Mouse (Mus musculus) heart, postnatal 14 days (tissue): ENCODE measurements around the gene Gm20605. TPM values are rescaled to one million over a fixed set of nuclear protein-coding genes. Genes with fewer than 3 reads are reported as not detected.
"Not testable (repeated sequence)": the region's sequence is repeated elsewhere in the genome, so short reads cannot be mapped to it uniquely, and the experiment has no call there.

Experiments used
- DNase-seq, 2 experiments: peaks; one replicate each; pipeline ENCODE4 v3.0.0; 2021 to 2022
- intact Hi-C: fragments of 180-260 bp; cut with DNase I; formaldehyde crosslinking; loops from one replicate; pipeline ENCODE4 v1.15.1; 2025
- total RNA-seq, 2 experiments: library from RNA; stranded (reverse); gene quantifications; 2 replicates each; pipeline ENCODE4 v1.2.3; 2021

The Gm20605 gene
- total RNA-seq, 2 experiments from 2014 or later: 6.6 to 8.5 TPM

GRCm38 (mm10) chr5:137610548-137611244 lies 18.3 kb upstream of the Gm20605 start:
- intact Hi-C loops: no loop called here
- peak; percentile 80 to 85 for DNase-seq

GRCm38 (mm10) chr5:137611245-137611602 lies 17.8 kb upstream of the Gm20605 start:
- intact Hi-C loops: no loop called here
- peak; percentile 77 to 81 for DNase-seq

- DNase-seq: no peak
- intact Hi-C loops: no loop called here
These were observed 15.9 kb upstream of the Gm20605 start for GRCm38 (mm10) chr5:137613076-137613475.

- no peak for DNase-seq
- intact Hi-C loops: no loop called here
These were observed 15.4 kb upstream of the Gm20605 start, which contains the start of gene Pcolce for GRCm38 (mm10) chr5:137613550-137613949. TSS of gene Pcolce (minus strand) at chr5:137613784.

GRCm38 (mm10) chr5:137614921-137615320 lies 14.1 kb upstream of the Gm20605 start:
- DNase-seq, intact Hi-C loops: not testable (repeated sequence)

GRCm38 (mm10) chr5:137615347-137615746 lies 13.6 kb upstream of the Gm20605 start:
- intact Hi-C loops: no loop called here
- DNase-seq: no peak

GRCm38 (mm10) chr5:137623937-137624530 lies 4.9 kb upstream of the Gm20605 start:
- DNase-seq: no peak
- intact Hi-C loops: no loop called here

GRCm38 (mm10) chr5:137627991-137628390 lies 984 bp upstream of the Gm20605 start:
- intact Hi-C loops: loop anchor here (2.0 kb wide), 1 partner anchor 25 kb away; no protein-coding TSS in a partner anchor
- DNase-seq: peak in 1 of 2 experiments; percentile 45

- no peak for DNase-seq
- intact Hi-C loops: loop anchor here (2.0 kb wide), 1 partner anchor 27 kb away; no protein-coding TSS in a partner anchor
These were observed 339 bp downstream of the Gm20605 start for GRCm38 (mm10) chr5:137629306-137629721.

- no peak for DNase-seq
These were observed 1.1 kb downstream of the Gm20605 start for GRCm38 (mm10) chr5:137629906-137630545.

GRCm38 (mm10) chr5:137630602-137631001 lies 1.6 kb downstream of the Gm20605 start:
- peak; percentile 44 to 48 for DNase-seq
- intact Hi-C loops: loop anchor here (5.0 kb wide), 2 partner anchors 98 to 113 kb away; partner anchors contain the start of genes Epo, Gigyf1 and Gnb2

More at GRCm38 (mm10) chr5:137629906-137630545, 1.1 kb downstream of the Gm20605 start:
- intact Hi-C loops: loop anchor here (2.0 to 5.0 kb wide), 3 partner anchors 27 to 113 kb away; partner anchors contain the start of genes Epo, Gigyf1 and Gnb2

- DNase-seq: peak in 1 of 2 experiments; percentile 44
- intact Hi-C loops: loop anchor here (5.0 kb wide), 2 partner anchors 99 to 114 kb away; partner anchors contain the start of genes Epo, Gigyf1 and Gnb2
These were observed 2.2 kb downstream of the Gm20605 start for GRCm38 (mm10) chr5:137631171-137631570.

- intact Hi-C loops: loop anchor here (5.0 kb wide), 2 partner anchors 99 to 114 kb away; partner anchors contain the start of genes Epo, Gigyf1 and Gnb2
These were observed 2.6 kb downstream of the Gm20605 start for GRCm38 (mm10) chr5:137631591-137631990.

GRCm38 (mm10) chr5:137633397-137634084 lies 4.6 kb downstream of the Gm20605 start:
- DNase-seq: no peak
- intact Hi-C loops: loop anchor here (5.0 kb wide), 2 partner anchors 101 to 116 kb away; partner anchors contain the start of genes Epo, Gigyf1 and Gnb2

More at GRCm38 (mm10) chr5:137631591-137631990, 2.6 kb downstream of the Gm20605 start:
- no peak for DNase-seq

GRCm38 (mm10) chr5:137639472-137639871 lies 10.5 kb downstream of the Gm20605 start:
- no peak for DNase-seq
- intact Hi-C loops: no loop called here

GRCm38 (mm10) chr5:137641054-137641453 lies 12.1 kb downstream of the Gm20605 start, which contains the start of gene Sap25:
TSS of gene Sap25 (plus strand) at chr5:137641334.
- peak in 1 of 2 experiments; percentile 51 for DNase-seq
- intact Hi-C loops: no loop called here

- no peak for DNase-seq
- intact Hi-C loops: no loop called here
These were observed 13.9 kb downstream of the Gm20605 start for GRCm38 (mm10) chr5:137642886-137643285.

- intact Hi-C loops: no loop called here
- no peak for DNase-seq
These were observed 15.5 kb downstream of the Gm20605 start for GRCm38 (mm10) chr5:137644484-137644883.

- DNase-seq: no peak
- intact Hi-C loops: no loop called here
These were observed 16.2 kb downstream of the Gm20605 start for GRCm38 (mm10) chr5:137645091-137645651.

GRCm38 (mm10) chr5:137645652-137646091 lies 16.7 kb downstream of the Gm20605 start, which contains the start of gene Irs3:
TSS of gene Irs3 (minus strand) at chr5:137645714.
- intact Hi-C loops: no loop called here
- DNase-seq: no peak
